Mouse (Mus musculus) myocyte (in vitro differentiated cells): ENCODE measurements at regions not wholly inside any gene's neighbourhood (a gene's known extent, or its start where the extent isn't known, plus 50 kb on each side); places are given as distances from the start of the nearest gene placed in this dataset.

ENCODE experiments used
- CEBPB ChIP-seq: IDR thresholded peaks from 2 replicates; pipeline ENCODE4 v1.6.1; 2011; ENCODE audit warnings: mild to moderate bottlenecking, moderate library complexity; ENCODE audit not compliant: poor library complexity, insufficient read depth, severe bottlenecking
- E2F4 ChIP-seq: IDR thresholded peaks from one replicate; pipeline ENCODE4 v1.6.1; 2011; ENCODE audit warnings: mild to moderate bottlenecking, control low read depth, moderate library complexity; ENCODE audit not compliant: insufficient read depth
- MAX ChIP-seq: IDR thresholded peaks from one replicate; pipeline ENCODE4 v1.6.1; 2011; ENCODE audit warnings: low read depth, mild to moderate bottlenecking, control low read depth
- MYOD1 ChIP-seq, 3 experiments: IDR thresholded peaks; one replicate each; pipeline ENCODE4 v1.6.1; 2011; ENCODE audit warnings: control low read depth in 2 of 3, low read depth in 2 of 3, mild to moderate bottlenecking in 2 of 3, moderate library complexity in 1 of 3; ENCODE audit not compliant: insufficient read length in 2 of 3, control insufficient read depth in 1 of 3
- MYOG ChIP-seq, 3 experiments: IDR thresholded peaks; one replicate each; pipeline ENCODE4 v1.6.1; 2011; ENCODE audit warnings: control low read depth in 2 of 3, low read depth in 2 of 3, mild to moderate bottlenecking in 2 of 3; ENCODE audit not compliant: insufficient read length in 2 of 3, control insufficient read depth in 1 of 3, insufficient read depth in 1 of 3
- POLR2A ChIP-seq: IDR thresholded peaks from one replicate; pipeline ENCODE4 v1.6.1; 2011; ENCODE audit warnings: low read depth, mild to moderate bottlenecking, control low read depth, moderate library complexity; ENCODE audit not compliant: insufficient read length
- POLR2AphosphoS2 ChIP-seq: IDR thresholded peaks from one replicate; pipeline ENCODE4 v1.6.1; 2011; ENCODE audit warnings: low read depth, control low read depth; ENCODE audit not compliant: insufficient read length
- REST ChIP-seq: IDR thresholded peaks from one replicate; pipeline ENCODE4 v1.6.1; 2011; ENCODE audit warnings: mild to moderate bottlenecking, control low read depth, moderate library complexity; ENCODE audit not compliant: insufficient read depth, insufficient read length
- SRF ChIP-seq: IDR thresholded peaks from one replicate; pipeline ENCODE4 v1.6.1; 2011; ENCODE audit warnings: low read depth; ENCODE audit not compliant: control insufficient read depth, insufficient read length
- TCF12 ChIP-seq: IDR thresholded peaks from one replicate; pipeline ENCODE4 v1.6.1; 2011; ENCODE audit warnings: mild to moderate bottlenecking, control low read depth; ENCODE audit not compliant: poor library complexity, insufficient read depth, severe bottlenecking
- TCF3 ChIP-seq: IDR thresholded peaks from one replicate; pipeline ENCODE4 v1.6.1; 2011; ENCODE audit warnings: low read depth, control low read depth; ENCODE audit not compliant: insufficient read length
- USF1 ChIP-seq: IDR thresholded peaks from one replicate; pipeline ENCODE4 v1.6.1; 2011; ENCODE audit warnings: low read depth, mild to moderate bottlenecking, control low read depth, moderate library complexity

DNA sequence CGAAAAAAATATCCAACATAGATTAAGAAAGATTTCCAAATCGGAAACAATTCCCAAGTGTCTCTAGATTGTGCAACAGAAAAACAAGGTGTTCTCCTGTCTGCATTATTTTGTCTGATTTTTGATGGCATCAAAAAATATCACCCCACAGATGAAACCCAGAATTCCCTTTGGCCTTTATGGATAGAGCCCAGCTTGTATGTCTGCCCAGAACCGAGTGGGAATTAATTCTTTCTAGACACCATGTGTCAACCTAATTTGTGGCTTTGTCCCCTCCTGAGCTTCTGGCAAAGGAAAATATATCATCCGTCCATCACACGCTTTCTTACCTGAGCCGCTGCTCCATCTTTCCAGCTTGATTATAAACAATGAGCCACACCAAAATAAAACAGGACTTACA, 176.9 kb upstream of the Gk2 start:
- TF ChIP-seq CEBPB (no peak), POLR2A (no peak), USF1 (no peak), E2F4 (no peak), MYOG (IDR thresholded peaks at IDR 0.05; ENCODE audit: control insufficient read depth in 1 of 3, insufficient read depth in 1 of 3, insufficient read length in 2 of 3, low read depth in 2 of 3) (no peak), POLR2AphosphoS2 (no peak), MYOD1 (IDR thresholded peaks at IDR 0.05; ENCODE audit: control insufficient read depth in 1 of 3, insufficient read length in 2 of 3, low read depth in 2 of 3) (no peak), MAX (no peak), TCF12 (no peak), SRF (no peak), TCF3 (no peak), REST (no peak)
